Mouse (Mus musculus): Measurements from ENCODE around the gene Ssbp3.
A peak's percentile ranks its signal among the peaks of the same experiment; 100 is the strongest.

The Ssbp3 gene

DNA sequence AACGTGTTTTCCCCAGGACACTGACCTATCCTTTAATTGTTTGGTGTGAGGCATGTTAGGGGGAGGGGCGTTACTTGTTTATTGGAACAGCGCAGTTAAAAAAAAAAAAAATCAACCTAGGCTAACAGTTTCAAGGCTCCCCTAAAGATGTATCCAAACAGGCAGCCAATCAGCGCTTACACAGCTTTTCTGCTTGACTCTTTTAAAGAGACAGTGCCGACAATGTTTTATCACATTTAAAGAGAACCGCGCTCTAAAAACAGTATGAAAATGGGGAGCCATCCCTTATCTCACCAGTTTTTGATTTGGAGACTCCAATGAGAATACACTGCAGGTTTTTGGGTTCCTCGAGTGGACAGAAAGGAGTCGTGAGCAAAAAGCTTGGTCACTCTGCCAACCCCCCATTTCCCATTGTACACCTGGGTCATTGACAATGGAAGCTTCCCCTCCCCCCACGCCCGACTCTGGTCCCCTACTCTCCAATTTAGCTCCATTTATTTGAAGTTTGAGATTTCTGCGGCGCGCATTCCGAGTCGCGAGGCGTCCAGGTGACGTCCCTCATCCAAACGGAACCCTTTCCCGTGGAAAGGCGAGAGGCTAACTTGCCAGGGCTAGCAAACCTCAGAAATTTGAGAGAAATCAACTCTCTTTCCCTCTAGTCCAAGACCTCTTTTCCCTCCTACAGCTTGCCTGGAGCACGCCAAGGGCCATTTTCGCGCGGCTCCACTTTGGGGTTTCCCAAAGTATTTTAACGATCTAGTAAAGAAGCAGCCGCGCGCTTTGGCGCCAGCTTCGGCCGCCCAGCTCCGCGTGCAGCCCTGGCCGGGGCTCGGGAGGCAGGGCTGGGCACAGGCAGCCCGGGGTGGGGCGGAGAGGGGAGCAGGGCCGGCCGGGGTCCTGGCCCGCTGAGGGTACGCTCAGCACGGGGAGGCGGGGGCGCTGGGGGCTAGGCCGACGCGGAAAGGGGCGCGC is at the start of gene Ssbp3:
Gene Ssbp3 (plus strand): TSS at position 501 of the 972 bp plus-strand sequence.
- peak; percentile 81 for DNase-seq (ENCODE audit: low spot score)

DNA sequence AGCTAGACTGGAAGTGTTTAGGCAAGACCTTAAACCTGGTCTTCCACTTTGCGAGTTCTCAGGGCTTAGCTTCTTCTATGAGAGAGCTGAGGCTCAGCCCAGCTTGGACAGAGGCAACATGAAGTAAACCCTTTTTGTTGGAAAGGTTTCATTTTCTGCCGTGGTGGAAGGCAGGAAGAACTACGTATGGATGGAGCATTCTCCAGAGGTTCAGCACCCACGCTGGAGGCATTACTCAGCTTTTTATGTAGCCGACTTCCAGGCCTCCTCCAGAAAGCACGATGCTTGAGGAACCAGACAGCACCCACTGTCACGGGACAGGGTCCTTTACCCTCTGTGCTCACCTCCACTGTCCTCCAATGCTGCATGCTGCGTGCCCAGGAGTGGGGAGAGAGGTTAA is 48.6 kb upstream of the Ssbp3 start:
- DNase-seq (ENCODE audit: low spot score) = no peak

- no peak for DNase-seq (ENCODE audit: low spot score)
These were observed 48.2 kb upstream of the Ssbp3 start for GRCm38 (mm10) chr4:106862317-106862716.

DNA sequence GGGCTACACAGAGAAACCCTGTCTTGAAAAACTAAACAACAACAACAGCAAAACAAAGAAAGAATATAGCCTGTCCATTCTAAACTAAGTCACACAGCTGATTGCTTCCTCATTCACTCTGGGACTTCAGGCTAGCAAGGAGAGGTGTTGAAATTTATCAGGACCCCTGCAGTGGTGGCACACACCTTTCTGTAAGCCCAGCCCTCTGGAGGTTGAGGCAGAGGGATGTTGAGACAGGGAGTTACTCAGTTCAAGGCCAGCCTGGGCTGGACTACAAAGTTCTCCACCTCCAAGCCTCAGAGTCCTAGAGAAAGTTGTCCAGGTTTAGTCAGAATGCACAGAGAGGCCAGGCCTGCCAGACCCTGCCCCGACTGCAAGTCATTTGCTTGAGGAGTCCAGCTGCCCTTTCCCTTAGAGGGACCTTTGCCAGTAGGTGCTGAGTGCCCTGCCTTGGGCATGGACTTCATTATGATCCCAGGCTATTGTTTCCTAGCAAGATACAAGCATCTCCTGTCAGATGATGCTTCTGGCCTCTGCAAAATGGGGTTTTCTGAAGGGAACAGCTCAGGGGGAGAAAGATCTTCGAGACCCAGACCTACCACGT is 47.6 kb upstream of the Ssbp3 start:
- no peak for DNase-seq (ENCODE audit: low spot score)

GRCm38 (mm10) chr4:106865415-106866110 is 44.9 kb upstream of the Ssbp3 start:
- peak; percentile 23 for DNase-seq (ENCODE audit: low spot score)

GRCm38 (mm10) chr4:106866381-106866780 is 44.1 kb upstream of the Ssbp3 start:
- no peak for DNase-seq (ENCODE audit: low spot score)

- DNase-seq (ENCODE audit: low spot score) = peak; percentile 60
These were observed 43.7 kb upstream of the Ssbp3 start for GRCm38 (mm10) chr4:106866845-106867244.

- DNase-seq (ENCODE audit: low spot score) = no peak
These were observed 41.6 kb upstream of the Ssbp3 start for GRCm38 (mm10) chr4:106868737-106869438.

- DNase-seq (ENCODE audit: low spot score) = no peak
These were observed 41.0 kb upstream of the Ssbp3 start for GRCm38 (mm10) chr4:106869539-106869951.

GRCm38 (mm10) chr4:106870556-106870955 is 39.9 kb upstream of the Ssbp3 start:
- no peak for DNase-seq (ENCODE audit: low spot score)

GRCm38 (mm10) chr4:106874501-106874900 is 36.0 kb upstream of the Ssbp3 start:
- DNase-seq (ENCODE audit: low spot score) = no peak

GRCm38 (mm10) chr4:106881101-106881500 is 29.4 kb upstream of the Ssbp3 start:
- no peak for DNase-seq (ENCODE audit: low spot score)

DNA sequence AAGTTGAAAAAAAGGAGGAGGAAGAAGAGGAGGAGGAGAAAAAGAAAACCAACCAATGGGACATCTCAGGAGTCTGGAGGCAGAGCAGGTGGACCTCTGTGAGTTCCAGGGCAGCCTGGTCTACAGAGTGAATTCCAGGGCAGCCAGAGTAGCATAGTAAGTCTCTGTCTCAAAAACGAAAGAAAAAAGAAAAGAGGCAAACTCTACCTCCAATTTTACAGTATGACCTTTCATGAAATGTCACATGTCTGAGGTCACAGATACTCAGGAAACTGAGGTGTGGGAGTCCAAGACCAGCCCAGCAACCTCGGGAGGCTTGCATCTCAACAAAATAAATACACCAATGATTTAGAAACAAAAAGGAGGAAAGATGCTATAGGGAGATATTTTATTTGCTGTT is 27.4 kb upstream of the Ssbp3 start:
- no peak for DNase-seq (ENCODE audit: low spot score)

DNA sequence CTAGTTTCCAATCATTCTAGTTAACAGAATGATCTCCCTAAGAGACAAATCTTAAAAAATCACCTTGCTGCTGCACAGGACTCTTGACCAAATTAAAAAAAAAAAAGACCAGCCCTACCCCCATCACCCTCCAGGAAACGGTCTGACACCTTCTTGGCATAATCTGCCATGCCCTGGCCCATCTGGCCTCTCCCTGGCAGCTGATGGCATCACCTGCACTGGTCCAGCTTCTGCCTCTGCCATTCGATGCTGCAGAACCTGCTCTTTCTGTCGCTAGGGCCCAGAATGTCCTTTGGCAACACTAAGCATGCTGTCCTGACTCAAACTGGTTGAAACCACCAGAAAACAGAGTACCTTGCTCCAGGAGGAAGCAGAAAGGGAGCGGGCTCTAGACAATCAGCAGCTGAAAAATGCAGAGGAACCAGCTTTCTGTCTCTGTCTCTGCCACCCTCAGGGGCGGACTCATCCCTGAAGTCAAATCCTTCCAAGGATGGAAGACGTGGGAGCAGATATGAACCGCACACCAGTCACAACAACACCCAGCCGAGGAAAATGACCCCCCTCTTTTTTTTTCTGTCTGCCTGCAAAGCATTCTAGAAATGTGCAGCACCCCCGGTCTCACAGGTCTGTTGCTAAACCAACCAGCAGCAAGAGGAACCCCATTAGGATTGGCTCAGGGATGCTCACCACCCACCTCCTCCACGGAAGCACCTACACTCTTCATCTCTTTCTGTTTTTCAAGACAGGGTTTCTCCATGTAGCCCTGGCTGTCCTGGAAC is 24.0 kb upstream of the Ssbp3 start:
- DNase-seq (ENCODE audit: low spot score) = no peak

DNA sequence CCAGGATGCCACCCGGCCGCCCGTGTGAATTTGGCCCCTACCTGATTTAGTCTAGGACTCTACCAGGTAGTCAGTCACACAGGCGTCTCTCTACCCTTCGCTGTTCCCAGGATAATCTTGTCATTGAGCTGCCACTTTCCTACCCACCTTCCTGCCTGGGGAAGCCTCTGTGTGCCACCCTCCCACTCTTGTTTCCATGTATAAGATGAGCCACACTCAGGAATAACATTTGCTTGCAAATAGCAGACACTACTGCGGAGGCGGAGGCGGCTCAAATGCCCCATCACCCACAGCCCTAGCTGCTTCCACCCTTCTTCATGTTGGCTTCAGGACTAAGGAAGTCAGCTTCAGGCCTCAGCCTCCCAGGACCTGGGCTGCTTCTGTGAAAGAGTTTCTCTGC is 14.4 kb upstream of the Ssbp3 start:
- no peak for DNase-seq (ENCODE audit: low spot score)

DNA sequence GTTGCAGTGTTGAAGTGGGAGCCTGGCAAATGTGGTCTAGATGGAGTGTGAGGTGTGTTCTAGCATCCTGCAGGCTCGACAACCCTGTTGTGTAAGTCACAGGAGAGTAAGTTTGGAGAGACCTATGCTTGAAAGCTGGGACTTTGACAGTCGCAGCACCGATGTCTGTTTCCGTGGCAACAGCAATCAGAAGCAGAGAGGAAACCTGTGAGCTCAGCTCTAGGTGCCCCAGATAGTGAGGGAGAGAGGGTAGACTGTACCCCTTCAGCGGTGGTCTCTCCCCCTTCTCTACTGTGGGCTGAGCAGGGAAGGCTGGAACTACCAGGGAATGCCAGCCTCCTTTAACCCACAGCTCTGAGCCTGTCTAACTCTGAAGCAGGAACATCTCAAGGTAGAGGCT is 11.6 kb upstream of the Ssbp3 start:
- no peak for DNase-seq (ENCODE audit: low spot score)

DNA sequence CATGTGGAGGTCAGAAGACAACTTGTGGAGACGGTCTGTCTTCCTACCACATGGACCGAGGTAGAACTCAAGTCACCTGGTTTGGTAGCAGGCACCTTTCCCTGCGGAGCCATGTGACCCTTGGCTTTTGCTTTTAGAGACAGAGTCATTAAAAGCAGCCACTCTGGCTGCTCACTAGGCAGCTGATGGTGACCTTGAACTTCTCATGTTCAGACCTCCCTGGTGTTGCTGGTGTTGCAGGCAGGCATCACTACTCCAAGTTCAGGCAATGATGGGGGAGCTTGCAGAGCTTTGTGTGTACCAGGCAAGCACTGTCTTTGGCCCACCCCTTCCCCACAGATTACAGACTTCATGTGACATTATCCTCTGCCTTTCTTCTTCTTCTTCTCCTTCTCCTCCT is 11.0 kb upstream of the Ssbp3 start:
- no peak for DNase-seq (ENCODE audit: low spot score)

DNA sequence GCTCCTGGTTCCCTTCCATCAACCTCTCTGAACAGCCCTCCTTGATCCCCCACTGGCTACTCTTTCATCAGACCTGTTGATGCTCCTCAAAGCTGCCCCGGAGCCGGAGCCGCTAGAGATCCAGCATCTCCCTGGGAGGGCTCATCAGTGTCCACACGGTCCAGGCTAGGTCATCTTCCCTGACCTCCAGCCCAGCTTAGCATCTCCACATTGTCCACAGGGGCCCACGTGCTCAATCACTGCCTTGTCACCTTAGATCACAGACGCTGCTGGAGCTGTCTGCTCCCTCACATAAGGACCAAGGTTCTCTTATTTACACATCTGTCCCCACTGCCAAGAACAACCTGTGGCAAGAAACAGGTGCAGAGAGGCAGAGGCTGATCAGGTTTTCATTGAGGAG is 9.8 kb upstream of the Ssbp3 start:
- no peak for DNase-seq (ENCODE audit: low spot score)

- DNase-seq (ENCODE audit: low spot score) = no peak
These were observed 8.9 kb upstream of the Ssbp3 start for GRCm38 (mm10) chr4:106901610-106902009.

DNA sequence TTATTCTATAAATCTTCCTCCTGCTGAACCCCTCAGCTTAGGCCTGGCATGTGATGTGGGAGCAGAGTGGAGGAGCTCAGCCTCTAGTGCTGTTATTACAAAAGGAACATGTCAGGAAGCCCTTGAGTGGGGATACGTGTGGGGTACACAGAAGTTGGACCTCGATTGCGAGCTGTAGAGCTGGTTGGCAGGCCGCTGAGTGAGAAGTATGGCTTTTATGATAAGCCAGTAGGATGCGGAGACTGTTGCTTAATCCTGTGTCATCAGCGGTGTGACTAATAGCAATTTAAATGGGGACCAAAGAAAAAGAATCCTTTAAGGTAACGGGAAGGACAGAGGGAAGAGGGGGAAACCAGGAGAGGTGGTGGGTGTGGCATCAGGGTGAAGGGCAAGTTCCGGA is 8.3 kb upstream of the Ssbp3 start:
- DNase-seq (ENCODE audit: low spot score) = no peak

DNA sequence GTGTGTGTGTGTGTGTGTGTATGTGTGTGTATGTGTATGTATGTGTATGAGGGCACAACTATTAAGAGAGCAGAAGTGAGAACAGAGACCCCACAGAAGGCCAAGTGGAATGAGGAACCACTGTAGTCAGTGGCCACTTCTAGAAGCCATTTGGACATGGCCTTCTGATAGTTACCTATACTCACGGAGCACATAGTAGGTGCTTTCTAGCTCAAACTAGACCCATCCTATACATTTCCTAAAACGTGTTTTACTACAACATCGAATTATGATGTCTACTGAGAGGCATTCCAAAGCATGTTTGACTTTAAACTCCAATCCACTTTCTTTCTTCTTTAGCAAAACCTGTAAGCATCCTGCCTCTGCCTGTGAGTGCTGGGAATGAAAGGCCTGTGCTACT is 4.6 kb upstream of the Ssbp3 start:
- no peak for DNase-seq (ENCODE audit: low spot score)
